15 mouse cellular contexts compared by ENCODE assay signal in genomic region chr11:113339770-113340169, GRCm38 (mm10).
DNase-seq lines count a peak whose midpoint lies in the region; ATAC-seq lines count a peak whose summit lies in the region.
"Had no signal": no experiment of that assay in that cellular context is flagged by ENCODE, and none has a peak within 500 bp of the region (broad histone marks: within the 10 kb centered on the region; RNA-seq: fewer than 3 reads in every experiment).

No protein-coding gene starts in this region.

- no peak overlapping the region for H3K9ac ChIP-seq in liver, embryonic 12.5 days
- H3K9ac ChIP-seq: midbrain, embryonic 13.5 days; neural tube, embryonic 13.5 days had no signal

- H3K27me3 ChIP-seq in liver, embryonic 12.5 days (replicated peaks) = no peaks in the 10 kb centered on the region
- H3K27me3 ChIP-seq: neural tube, embryonic 13.5 days had no signal

- H3K4me3 ChIP-seq in liver, embryonic 12.5 days = no peak overlapping the region
- H3K4me3 ChIP-seq: erythroblast, embryonic 14.5 days; midbrain, embryonic 13.5 days; neural tube, embryonic 13.5 days had no signal

- H3K27ac ChIP-seq in liver, embryonic 12.5 days = no peak overlapping the region
- H3K27ac ChIP-seq: midbrain, embryonic 13.5 days; neural tube, embryonic 13.5 days had no signal

- peak; percentile 26 to 54 for DNase-seq in right cerebral cortex, adult 2 months (ENCODE audit: low spot score in 2 of 2)
- no peak for DNase-seq in right cerebral cortex, postnatal 14 days
- peak; percentile 30 to 39 for DNase-seq in right cerebral cortex, postnatal 36 days (ENCODE audit: low spot score in 2 of 2)
- DNase-seq in thymus, postnatal 36 days = peak; percentile 51 to 53
- no peak for DNase-seq in urinary bladder, postnatal 14 days (ENCODE audit: low spot score)
- no peak for DNase-seq in heart, postnatal 10 days
- DNase-seq: adrenal gland, adult 8-10 months; cerebellum, postnatal 10 days; gastrocnemius, postnatal 25 days; kidney, adult 18-20 months had no signal

- H3K36me3 ChIP-seq in liver, embryonic 12.5 days = 0 out of 2 replicates have a peak, but pooled peaks cover 5% of the 10 kb centered on the region
- H3K36me3 ChIP-seq: midbrain, embryonic 13.5 days had no signal

- no peak overlapping the region for H3K4me2 ChIP-seq in liver, embryonic 12.5 days
- H3K4me2 ChIP-seq: midbrain, embryonic 13.5 days; neural tube, embryonic 13.5 days had no signal

- whole genome bisulfite sequencing in liver, embryonic 12.5 days (ENCODE audit: insufficient replicate concordance) = 53% methylated on average over 8 of the region's 8 CpGs

- H3K4me1 ChIP-seq in liver, embryonic 12.5 days = no peaks in the 10 kb centered on the region

- no peaks in the 10 kb centered on the region for H3K9me3 ChIP-seq in liver, embryonic 12.5 days (replicated peaks)
- H3K9me3 ChIP-seq: midbrain, embryonic 13.5 days; neural tube, embryonic 13.5 days had no signal

- ATAC-seq in frontal cortex, adult (ENCODE audit: low TSS enrichment) = peak; percentile 44
- ATAC-seq in liver, embryonic 12.5 days = no peak
- ATAC-seq: midbrain, embryonic 13.5 days had no signal

- intact Hi-C loops in heart, postnatal 10 days (cut with DNase I) = no loop called here

Comparison
In these comparisons a context has a peak if more than half of its experiments do, and no peak if none do; other contexts are left out.
1. DNase-seq: peak in right cerebral cortex, adult 2 months (2 of 2), right cerebral cortex, postnatal 36 days (2 of 2) and thymus, postnatal 36 days (2 of 2); none in right cerebral cortex, postnatal 14 days (single experiment), urinary bladder, postnatal 14 days (single experiment) and heart, postnatal 10 days (0 of 2).